Comparison of ENCODE assay signal across 8 mouse cellular contexts in genomic region chr7:4658128-4658907, GRCm38 (mm10). TPM values are rescaled to one million over a fixed set of nuclear protein-coding genes. Genes with fewer than 3 reads are reported as not detected.
DNase-seq lines count a peak whose midpoint lies in the region; ATAC-seq and TF ChIP-seq lines count a peak whose summit lies in the region.

No protein-coding gene starts in this region.

- H3K27ac ChIP-seq in embryonic fibroblast, embryonic 13.5 days (ENCODE audit: insufficient read depth, low read length): peak overlapping the region; percentile 73
- peak overlapping the region; percentile 95 for H3K27ac ChIP-seq in hindbrain, postnatal 0 days
- peak overlapping the region; percentile 91 for H3K27ac ChIP-seq in liver, embryonic 16.5 days (ENCODE audit: low read length)
- H3K27ac ChIP-seq in small intestine, adult 2 months (ENCODE audit: insufficient read depth, low read depth, low read length): peak overlapping the region; percentile 85

- H3K4me1 ChIP-seq in embryonic fibroblast, embryonic 13.5 days (ENCODE audit: control insufficient read depth, insufficient read depth, low read length): peaks cover 5% of the 10 kb centered on the region; the same call in 1 of the 2 replicates
- H3K4me1 ChIP-seq in hindbrain, postnatal 0 days (ENCODE audit: insufficient read depth, low read length): peaks cover 28% of the 10 kb centered on the region
- peaks cover 54% of the 10 kb centered on the region for H3K4me1 ChIP-seq in liver, embryonic 16.5 days (ENCODE audit: control insufficient read depth, low read depth, low read length)
- H3K4me1 ChIP-seq in small intestine, adult 2 months (ENCODE audit: control insufficient read depth, insufficient read depth, insufficient read length, low read length): peaks cover 25% of the 10 kb centered on the region; the same call in 1 of the 2 replicates

- in situ Hi-C loops in Patski (cut with MboI; ENCODE audit: low pct_unique_long_range_greater_than_20kb): no loop called here

- no peaks in the 10 kb centered on the region for H3K9me3 ChIP-seq in hindbrain, postnatal 0 days (ENCODE audit: low read length)
- no peaks in the 10 kb centered on the region for H3K9me3 ChIP-seq in liver, embryonic 16.5 days (replicated peaks; ENCODE audit: control insufficient read depth, low read length)

- H3K9ac ChIP-seq in hindbrain, postnatal 0 days (replicated peaks; ENCODE audit: low read length): peak overlapping the region; percentile 92
- peak overlapping the region; percentile 98 for H3K9ac ChIP-seq in liver, embryonic 16.5 days (ENCODE audit: low read depth, low read length)

- peaks cover 5% of the 10 kb centered on the region; the same call in 1 of the 2 replicates for H3K36me3 ChIP-seq in hindbrain, postnatal 0 days (ENCODE audit: insufficient read depth, low read length)
- H3K36me3 ChIP-seq in liver, embryonic 16.5 days (ENCODE audit: control insufficient read depth, insufficient read depth): peaks cover 2% of the 10 kb centered on the region; the same call in 1 of the 2 replicates
- peaks cover 3% of the 10 kb centered on the region; the same call in 1 of the 2 replicates for H3K36me3 ChIP-seq in small intestine, adult 2 months (ENCODE audit: control insufficient read depth, insufficient read depth, low read length)

- intact Hi-C loops in left cerebral cortex, postnatal 14 days (cut with DNase I): no loop called here

- under 1% methylated on average over 67 of the region's 78 CpGs for WGBS in hindbrain, postnatal 0 days
- WGBS in liver, embryonic 16.5 days (ENCODE audit: insufficient replicate concordance): under 1% methylated on average over 74 of the region's 78 CpGs
- WGBS in small intestine, adult 2 months: under 1% methylated on average over 78 of the region's 78 CpGs

- POLR2A ChIA-PET in Patski (lab: Charles Lee): interaction anchor here (1.5 kb wide), 1 partner anchor 26 kb away, joined by 5 read pairs; the partner anchor contains the start of gene Hspbp1

- no peak for TF ChIP-seq CTCF in Patski (IDR thresholded peaks at IDR 0.05)
- no peak for TF ChIP-seq CTCF in embryonic fibroblast, embryonic 13.5 days (IDR thresholded peaks at IDR 0.05; ENCODE audit: borderline replicate concordance, insufficient read depth, low read length)
- TF ChIP-seq CTCF in hindbrain, postnatal 0 days (IDR thresholded peaks at IDR 0.05; ENCODE audit: low read depth): no peak
- no peak for TF ChIP-seq CTCF in small intestine, adult 2 months (IDR thresholded peaks at IDR 0.05; ENCODE audit: extremely low read depth, insufficient read length, insufficient replicate concordance, low read depth, low read length)

- peak; percentile 59 to 62 for DNase-seq in left cerebral cortex, postnatal 14 days (ENCODE audit: low spot score in 2 of 2)
- DNase-seq in left cerebral cortex, adult 8-10 months (ENCODE audit: low spot score in 2 of 2): no peak
- DNase-seq in Patski (ENCODE audit: low read depth, low spot score): no peak
- peak; percentile 71 for DNase-seq in hindbrain, postnatal 0 days (ENCODE audit: low spot score)
- no peak for DNase-seq in adrenal gland, adult 8-10 months

- no peak; the same call in 1 of the 2 replicates for TF ChIP-seq POLR2A in embryonic fibroblast, embryonic 13.5 days (IDR thresholded peaks at IDR 0.05; ENCODE audit: low read depth, low read length)
- no peak for TF ChIP-seq POLR2A in small intestine, adult 2 months (IDR thresholded peaks at IDR 0.05; ENCODE audit: low read depth, low read length)

- peak overlapping the region; percentile 80 for H3K4me3 ChIP-seq in embryonic fibroblast, embryonic 13.5 days (ENCODE audit: insufficient read depth, low read length)
- peak overlapping the region; percentile 86 for H3K4me3 ChIP-seq in hindbrain, postnatal 0 days (ENCODE audit: low read length)
- peak overlapping the region; percentile 98 for H3K4me3 ChIP-seq in liver, embryonic 16.5 days (ENCODE audit: low read depth, low read length)
- peak overlapping the region; percentile 93 for H3K4me3 ChIP-seq in small intestine, adult 2 months (ENCODE audit: low read depth, low read length)

- peak overlapping the region; percentile 97 for H3K4me2 ChIP-seq in hindbrain, postnatal 0 days (ENCODE audit: low read depth, low read length)
- H3K4me2 ChIP-seq in liver, embryonic 16.5 days (ENCODE audit: low read depth, low read length): peak overlapping the region; percentile 79

- CTCF ChIA-PET in Patski (lab: Charles Lee): interaction anchor here (0.9 kb wide), 1 partner anchor 145 kb away, joined by 3 read pairs; no protein-coding TSS in a partner anchor

- no peaks in the 10 kb centered on the region for H3K27me3 ChIP-seq in Patski
- H3K27me3 ChIP-seq in hindbrain, postnatal 0 days (ENCODE audit: insufficient read depth, low read length): no peaks in the 10 kb centered on the region
- H3K27me3 ChIP-seq in liver, embryonic 16.5 days (ENCODE audit: control insufficient read depth, insufficient read depth, low read depth, low read length): no peaks in the 10 kb centered on the region
- no peaks in the 10 kb centered on the region for H3K27me3 ChIP-seq in small intestine, adult 2 months (ENCODE audit: control insufficient read depth, insufficient read depth, low read length)

- peak; percentile 8 for ATAC-seq in Patski
- peak; percentile 74 for ATAC-seq in hindbrain, postnatal 0 days
- ATAC-seq in liver, embryonic 16.5 days (ENCODE audit: low read depth): peak; percentile 27

RNA-seq across cellular contexts. Expression of gene Ppp6r1, which starts 0.5 kb away (rescaled TPM):
- 100 to 1,000 TPM; 132 to 135 TPM for total RNA-seq in left cerebral cortex, postnatal 14 days (2021)
- total RNA-seq in left cerebral cortex, adult 8-10 months (2022): 100 to 1,000 TPM; 118 to 128 (median 127) TPM
- polyA plus RNA-seq in Patski (2021): 82.6 TPM
- 47.6 and 60.3 TPM in 2 replicates for polyA plus RNA-seq in embryonic fibroblast, embryonic 13.5 days (2011; ENCODE audit: insufficient read length, low read depth, missing spikeins)
- total RNA-seq in hindbrain, postnatal 0 days (2014; rRNA removed): 136 and 142 TPM in 2 replicates
- 9.4 and 10.3 TPM in 2 replicates for polyA plus RNA-seq in hindbrain, postnatal 0 days (2015; fragmentation: Nextera tagmentation; extraction: Ambion mirVana)
- polyA plus RNA-seq in liver, embryonic 16.5 days (2015; fragmentation: Nextera tagmentation; extraction: Ambion mirVana): 2.4 and 3.4 TPM in 2 replicates
- polyA plus RNA-seq in small intestine, adult 2 months (2012; rRNA removed): 69.9 and 142 TPM in 2 replicates
- total RNA-seq in adrenal gland, adult 8-10 months (2022): 100 to 1,000 TPM in 1 of 4 experiments, 10 to 100 TPM in 3; 97.9 to 103 (median 98.5) TPM

RNA-seq across cellular contexts. Expression of gene Hspbp1, which starts 26.6 kb away (rescaled TPM):
- 100 to 1,000 TPM; 102 to 108 TPM for total RNA-seq in left cerebral cortex, postnatal 14 days (2021)
- total RNA-seq in left cerebral cortex, adult 8-10 months (2022): 10 to 100 TPM; 83.7 to 95.5 (median 89.4) TPM
- polyA plus RNA-seq in Patski (2021): 80.2 TPM
- polyA plus RNA-seq in embryonic fibroblast, embryonic 13.5 days (2011; ENCODE audit: insufficient read length, low read depth, missing spikeins): 31.3 and 32.1 TPM in 2 replicates
- total RNA-seq in hindbrain, postnatal 0 days (2014; rRNA removed): 259 and 288 TPM in 2 replicates
- 172 and 174 TPM in 2 replicates for polyA plus RNA-seq in hindbrain, postnatal 0 days (2015; fragmentation: Nextera tagmentation; extraction: Ambion mirVana)
- 46.8 and 49.1 TPM in 2 replicates for polyA plus RNA-seq in liver, embryonic 16.5 days (2015; fragmentation: Nextera tagmentation; extraction: Ambion mirVana)
- polyA plus RNA-seq in small intestine, adult 2 months (2012; rRNA removed): 23.4 and 29.0 TPM in 2 replicates
- total RNA-seq in adrenal gland, adult 8-10 months (2022): 10 to 100 TPM; 43.1 to 66.5 (median 50.5) TPM

RNA-seq across cellular contexts. Expression of gene Tmem86b, which starts 27.1 kb away (rescaled TPM):
- total RNA-seq in left cerebral cortex, postnatal 14 days (2021): 10 to 100 TPM; 10.8 to 10.9 TPM
- total RNA-seq in left cerebral cortex, adult 8-10 months (2022): 10 to 100 TPM in 3 of 4 experiments, 1 to 10 TPM in 1; 9.1 to 12.5 (median 12.2) TPM
- polyA plus RNA-seq in Patski (2021): 2.6 TPM
- polyA plus RNA-seq in embryonic fibroblast, embryonic 13.5 days (2011; ENCODE audit: insufficient read length, low read depth, missing spikeins): 2.7 and 4.7 TPM in 2 replicates
- total RNA-seq in hindbrain, postnatal 0 days (2014; rRNA removed): 14.2 and 17.4 TPM in 2 replicates
- polyA plus RNA-seq in hindbrain, postnatal 0 days (2015; fragmentation: Nextera tagmentation; extraction: Ambion mirVana): 1.1 and 1.5 TPM in 2 replicates
- polyA plus RNA-seq in liver, embryonic 16.5 days (2015; fragmentation: Nextera tagmentation; extraction: Ambion mirVana): 38.2 and 39.0 TPM in 2 replicates
- 65.5 and 261 TPM in 2 replicates for polyA plus RNA-seq in small intestine, adult 2 months (2012; rRNA removed)
- 10 to 100 TPM in 2 of 4 experiments, 1 to 10 TPM in 2; 6.6 to 14.2 (median 9.5) TPM for total RNA-seq in adrenal gland, adult 8-10 months (2022)

RNA-seq across cellular contexts. Expression of gene Brsk1, which starts 32.1 kb away (rescaled TPM):
- total RNA-seq in left cerebral cortex, postnatal 14 days (2021): 100 to 1,000 TPM; 330 to 331 TPM
- 100 to 1,000 TPM; 377 to 435 (median 401) TPM for total RNA-seq in left cerebral cortex, adult 8-10 months (2022)
- polyA plus RNA-seq in Patski (2021): 27.9 TPM
- 11.3 and 15.1 TPM in 2 replicates for polyA plus RNA-seq in embryonic fibroblast, embryonic 13.5 days (2011; ENCODE audit: insufficient read length, low read depth, missing spikeins)
- total RNA-seq in hindbrain, postnatal 0 days (2014; rRNA removed): 195 and 217 TPM in 2 replicates
- polyA plus RNA-seq in hindbrain, postnatal 0 days (2015; fragmentation: Nextera tagmentation; extraction: Ambion mirVana): 6.7 and 7.1 TPM in 2 replicates
- polyA plus RNA-seq in liver, embryonic 16.5 days (2015; fragmentation: Nextera tagmentation; extraction: Ambion mirVana): 0.14 TPM in 1 of 2 replicates, not detected in the other
- polyA plus RNA-seq in small intestine, adult 2 months (2012; rRNA removed): 1.6 and 1.9 TPM in 2 replicates
- 1 to 10 TPM; 4.2 to 8.0 (median 7.4) TPM for total RNA-seq in adrenal gland, adult 8-10 months (2022)

RNA-seq across cellular contexts. Expression of gene Ptprh, which starts 54.5 kb away (rescaled TPM):
- under 1 TPM; 0.57 to 0.93 TPM for total RNA-seq in left cerebral cortex, postnatal 14 days (2021)
- total RNA-seq in left cerebral cortex, adult 8-10 months (2022): 1 to 10 TPM in 3 of 4 experiments, under 1 TPM in 1; 0.79 to 1.7 (median 1.3) TPM
- polyA plus RNA-seq in Patski (2021): not detected
- not detected in 2 replicates for polyA plus RNA-seq in embryonic fibroblast, embryonic 13.5 days (2011; ENCODE audit: insufficient read length, low read depth, missing spikeins)
- 0.54 and 0.99 TPM in 2 replicates for total RNA-seq in hindbrain, postnatal 0 days (2014; rRNA removed)
- 0.52 and 0.74 TPM in 2 replicates for polyA plus RNA-seq in hindbrain, postnatal 0 days (2015; fragmentation: Nextera tagmentation; extraction: Ambion mirVana)
- polyA plus RNA-seq in liver, embryonic 16.5 days (2015; fragmentation: Nextera tagmentation; extraction: Ambion mirVana): 0.02 TPM in 1 of 2 replicates, not detected in the other
- polyA plus RNA-seq in small intestine, adult 2 months (2012; rRNA removed): 52.0 and 151 TPM in 2 replicates
- total RNA-seq in adrenal gland, adult 8-10 months (2022): not detected

Comparison
In these comparisons a context has a peak if more than half of its experiments do, and no peak if none do; other contexts are left out.
1. DNase-seq: peak in left cerebral cortex, postnatal 14 days (2 of 2) and hindbrain, postnatal 0 days (single experiment); none in left cerebral cortex, adult 8-10 months (0 of 2), Patski (single experiment) and adrenal gland, adult 8-10 months (single experiment).
2. ATAC-seq: peak in every context shown above with its lines; median percentile 74 in hindbrain, postnatal 0 days; 27 in liver, embryonic 16.5 days; 8 in Patski.
3. Peak in every context shown above with its lines, with median percentiles within 50 percentile points of each other: H3K27ac ChIP-seq and H3K4me3 ChIP-seq.